Mouse (Mus musculus) E14TG2a.4 (cell line): ENCODE measurements around the gene Pimreg.

Experiments
- CTCF ChIP-seq: conservative IDR thresholded peaks from 2 replicates; pipeline ENCODE4 v1.5.1; 2014; ENCODE audit warnings: low read length
- NANOG ChIP-seq: IDR thresholded peaks from 2 replicates; pipeline ENCODE4 v1.6.1; 2014; ENCODE audit warnings: borderline replicate concordance, low read length, mixed read lengths
- POU5F1 ChIP-seq: IDR thresholded peaks from 2 replicates; pipeline ENCODE4 v1.6.1; 2014; ENCODE audit warnings: low read length, borderline replicate concordance

GRCm38 (mm10) chr11:72057166-72057565 is 15.3 kb downstream of the Pimreg start:
- no peak for TF ChIP-seq CTCF
- no peak for TF ChIP-seq NANOG
- no peak for TF ChIP-seq POU5F1
